Mouse (Mus musculus): Measurements from ENCODE around the gene Cdc37.

GRCm38 (mm10) chr9:21117073-21117472, 32.7 kb downstream of the Cdc37 start:
- no peak for TF ChIP-seq CTCF (IDR thresholded peaks at IDR 0.05; ENCODE audit: extremely low read depth, insufficient read depth, low read length)
- TF ChIP-seq POLR2A (IDR thresholded peaks at IDR 0.05; ENCODE audit: extremely low read depth, insufficient read depth, low read length), result no peak
